Mouse (Mus musculus) CH12.LX (cell line): ENCODE data around the gene Crlf1. TPM values are rescaled to one million over a fixed set of nuclear protein-coding genes. Genes with fewer than 3 reads are reported as not detected.
A peak's percentile ranks its signal among the peaks of the same experiment; 100 is the strongest.

Experiments
- DNase-seq: peaks from one replicate; pipeline ENCODE4 v3.0.0-alpha.2; 2013; ENCODE audit errors: extremely low read depth
- H3K27ac ChIP-seq: 2 replicates; pipeline ENCODE4 v1.5.1; 2012; ENCODE audit warnings: low read depth, mild to moderate bottlenecking, control low read depth, moderate library complexity; ENCODE audit not compliant: insufficient read depth
- H3K27me3 ChIP-seq: replicated peaks from 2 replicates; pipeline ENCODE3; 2012; ENCODE audit warnings: inconsistent platforms
- H3K36me3 ChIP-seq, 2 experiments: replicated peaks in 1 of 2; 2 replicates each; pipeline versions ENCODE3 to v1.6.1; 2012; ENCODE audit warnings: inconsistent platforms in 1 of 2, low read length in 1 of 2, mild to moderate bottlenecking in 1 of 2, mixed read lengths in 1 of 2, moderate library complexity in 1 of 2; ENCODE audit not compliant: control insufficient read depth in 1 of 2, insufficient read depth in 1 of 2
- H3K4me1 ChIP-seq, 2 experiments: 2 replicates each; pipeline ENCODE4 v1.6.1; 2012; ENCODE audit warnings: inconsistent platforms in 1 of 2, moderate library complexity in 1 of 2; ENCODE audit not compliant: insufficient read depth in 2 of 2, control insufficient read depth in 1 of 2
- H3K4me2 ChIP-seq: 2 replicates; pipeline ENCODE4 v1.6.1; 2012; ENCODE audit warnings: low read depth, mild to moderate bottlenecking, control low read depth; ENCODE audit not compliant: poor library complexity, insufficient read depth, severe bottlenecking
- H3K4me3 ChIP-seq, 3 experiments: fragments of 150-350 bp in 1 of 3; sonication (generic) in 1 of 3; replicated peaks in 1 of 3; 2 replicates each; pipeline versions ENCODE3 to v1.5.1; 2011 to 2012; ENCODE audit warnings: low read depth in 2 of 3, low read length in 2 of 3, mild to moderate bottlenecking in 2 of 3, moderate library complexity in 2 of 3, control low read depth in 1 of 3, improper control_type of control experiment in 1 of 3, inconsistent platforms in 1 of 3, mixed read lengths in 1 of 3; ENCODE audit not compliant: poor library complexity in 1 of 3
- H3K79me2 ChIP-seq: replicated peaks from 2 replicates; pipeline ENCODE4 v1.6.1; 2012; ENCODE audit warnings: mild to moderate bottlenecking, moderate library complexity; ENCODE audit not compliant: control insufficient read depth, poor library complexity, insufficient read depth, severe bottlenecking; ENCODE audit errors: extremely low read depth
- H3K9ac ChIP-seq: 2 replicates; pipeline ENCODE4 v1.6.1; 2012; ENCODE audit warnings: low read depth, mild to moderate bottlenecking, control low read depth, moderate library complexity; ENCODE audit not compliant: insufficient read depth
- H3K9me3 ChIP-seq: replicated peaks from 2 replicates; pipeline ENCODE3; 2012; ENCODE audit warnings: low read length, inconsistent platforms, mixed read lengths
- CHD1 ChIP-seq: IDR thresholded peaks from 2 replicates; pipeline ENCODE4 v1.6.1; 2012; ENCODE audit warnings: low read depth, low read length, improper control_type of control experiment, inconsistent platforms
- CTCF ChIP-seq, 2 experiments: IDR thresholded peaks in 1 of 2; conservative IDR thresholded peaks in 1 of 2; 2 replicates each; pipeline ENCODE4 v1.5.1; 2011 to 2012; ENCODE audit warnings: low read depth in 2 of 2, low read length in 2 of 2, improper control_type of control experiment in 1 of 2, inconsistent platforms in 1 of 2, mild to moderate bottlenecking in 1 of 2, moderate library complexity in 1 of 2
- JUN ChIP-seq: IDR thresholded peaks from 2 replicates; pipeline ENCODE4 v1.6.1; 2011; ENCODE audit warnings: low read depth, mild to moderate bottlenecking, low read length, improper control_type of control experiment, moderate library complexity; ENCODE audit not compliant: insufficient read depth
- MAZ ChIP-seq: IDR thresholded peaks from 2 replicates; pipeline ENCODE4 v1.6.1; 2012; ENCODE audit warnings: low read depth, mild to moderate bottlenecking, inconsistent platforms, low read length, improper control_type of control experiment, moderate library complexity
- NELFE ChIP-seq: IDR thresholded peaks from 2 replicates; pipeline ENCODE4 v1.6.1; 2011; ENCODE audit warnings: low read depth, low read length, improper control_type of control experiment
- POLR2A ChIP-seq: IDR thresholded peaks from 2 replicates; pipeline ENCODE4 v1.6.1; 2011; ENCODE audit warnings: low read depth, mild to moderate bottlenecking, improper control_type of control experiment, low read length
- POLR2AphosphoS2 ChIP-seq: IDR thresholded peaks from 2 replicates; pipeline ENCODE4 v1.6.1; 2011; ENCODE audit warnings: low read depth, low read length, improper control_type of control experiment
- RAD21 ChIP-seq: IDR thresholded peaks from 2 replicates; pipeline ENCODE4 v1.6.1; 2011; ENCODE audit warnings: low read depth, mild to moderate bottlenecking, low read length, improper control_type of control experiment, moderate library complexity
- SMC3 ChIP-seq: IDR thresholded peaks from 2 replicates; pipeline ENCODE4 v1.6.1; 2011; ENCODE audit warnings: low read depth, low read length, improper control_type of control experiment
- TCF12 ChIP-seq: IDR thresholded peaks from 2 replicates; pipeline ENCODE4 v1.6.1; 2014; ENCODE audit warnings: low read depth, mild to moderate bottlenecking, inconsistent platforms, low read length, improper control_type of control experiment
- USF1 ChIP-seq: IDR thresholded peaks from 2 replicates; pipeline ENCODE4 v1.6.1; 2014; ENCODE audit warnings: low read depth, mild to moderate bottlenecking, inconsistent platforms, low read length, improper control_type of control experiment
- USF2 ChIP-seq: conservative IDR thresholded peaks from 2 replicates; pipeline ENCODE4 v1.6.1; 2011; ENCODE audit warnings: low read depth, low read length, improper control_type of control experiment
- ZNF384 ChIP-seq: IDR thresholded peaks from 2 replicates; pipeline ENCODE4 v1.6.1; 2012; ENCODE audit warnings: low read depth, low read length, improper control_type of control experiment, inconsistent platforms
- dilution Hi-C: fragments of 300-500 bp; cut with MboI; formaldehyde crosslinking; loops from 2 replicates; pipeline ENCODE4 v1.14.3; 2020; ENCODE audit warnings: low sequenced_read_pairs; ENCODE audit not compliant: extremely low pct_unique_long_range_greater_than_20kb, extremely low pct_ligation_motif_present
- in situ Hi-C: fragments of 300-500 bp; cut with MboI; formaldehyde crosslinking; loops from 3 replicates; pipeline ENCODE4 v1.14.3; 2019; ENCODE audit warnings: low sequenced_read_pairs, low pct_ligation_motif_present, low pct_unique_long_range_greater_than_20kb, mixed read lengths
- polyA plus RNA-seq: library from polyadenylated mRNA; unstranded; fragments of >175 nt; gene quantifications from 2 replicates; pipeline ENCODE4 v1.2.1, GENCODE M21; 2012; ENCODE audit warnings: low read depth; ENCODE audit not compliant: insufficient read length
- total RNA-seq, 2 experiments: library from RNA; depleted of rRNA; stranded (reverse); fragments of 300-350 nt in 1 of 2; fragments of >200 nt in 1 of 2; gene quantifications; 2 replicates each; pipeline ENCODE4 v1.2.3; 2012 to 2014

The Crlf1 gene
- total and polyA plus RNA-seq, 3 experiments: 0.42 to 1.1 (median 0.44) TPM

DNA sequence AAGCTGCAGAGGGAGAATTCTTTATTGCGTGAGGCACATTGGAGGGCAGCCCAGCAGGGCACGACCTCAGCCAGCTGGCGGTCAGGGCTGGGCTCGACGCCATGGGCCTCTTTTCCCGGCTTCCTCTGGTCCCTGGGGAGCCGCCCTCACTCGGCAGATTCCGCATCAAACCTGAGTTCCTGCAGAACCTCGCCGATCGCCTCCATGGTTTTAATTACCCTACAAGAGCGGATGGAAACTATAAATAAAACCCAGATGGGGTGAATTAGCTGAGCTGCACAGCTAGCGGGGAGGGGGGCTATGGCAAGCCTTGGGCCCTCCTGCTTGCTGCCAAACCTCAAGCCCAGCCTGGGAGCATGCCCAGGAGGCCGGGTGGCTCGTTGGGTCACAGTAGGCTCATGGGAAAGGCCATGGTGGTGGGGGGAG, 11.3 kb downstream of the Crlf1 start:
- TF ChIP-seq ZNF384: no peak
- TF ChIP-seq POLR2A: no peak
- TF ChIP-seq POLR2AphosphoS2: no peak
- peaks cover 5% of the 10 kb centered on the region for H3K27me3 ChIP-seq
- peaks cover 20 to 44% of the 10 kb centered on the region in 2 experiments for H3K36me3 ChIP-seq
- no peak overlapping the region for H3K4me2 ChIP-seq
- DNase-seq: no peak
- no peak overlapping the region for H3K9ac ChIP-seq
- in situ Hi-C loops: loop anchor here (10.0 kb wide), 1 partner anchor 90 kb away; no protein-coding TSS in a partner anchor
- no peak overlapping the region for H3K4me3 ChIP-seq
- H3K9me3 ChIP-seq: no peaks in the 10 kb centered on the region
- H3K79me2 ChIP-seq: peaks cover 15% of the 10 kb centered on the region
- peaks cover 18 to 64% of the 10 kb centered on the region in 2 experiments for H3K4me1 ChIP-seq
- no peak overlapping the region for H3K27ac ChIP-seq
- dilution Hi-C loops: no loop called here

DNA sequence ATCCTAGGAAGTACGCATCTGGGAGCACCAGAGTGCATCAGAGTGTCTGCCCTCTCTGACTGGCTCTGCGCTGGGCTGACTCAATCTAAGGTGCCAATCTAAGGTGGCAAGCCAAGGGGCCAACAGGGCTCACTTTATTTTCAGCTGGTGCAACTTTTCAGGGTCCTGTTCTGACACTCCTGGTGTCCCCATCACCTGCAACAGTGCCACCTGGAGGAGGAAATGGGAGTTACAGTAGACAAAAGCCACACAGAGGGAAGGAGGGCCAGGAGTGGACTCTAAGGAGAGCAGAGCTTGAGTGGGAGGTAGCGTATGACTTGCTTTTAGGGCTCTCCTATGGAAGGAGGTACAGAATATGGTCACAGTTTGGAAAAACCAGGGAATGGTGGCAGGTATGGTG, 11.9 kb downstream of the Crlf1 start:
- in situ Hi-C loops: loop anchor here (10.0 kb wide), 1 partner anchor 90 kb away; no protein-coding TSS in a partner anchor
- TF ChIP-seq RAD21 (peak; percentile 59), SMC3 (peak; percentile 77), CTCF (conservative IDR thresholded peaks at IDR 0.05 in 1 of 2, IDR thresholded peaks at IDR 0.05 in 1 of 2; ENCODE audit: low read depth in 2 of 2, low read length in 2 of 2) (peak; percentile 67 to 84), CHD1 (no peak), POLR2A (no peak), JUN (no peak), TCF12 (no peak), MAZ (no peak), ZNF384 (no peak)
- TF ChIP-seq, all 38 proteins: peak for 3
- H3K9me3 ChIP-seq: no peaks in the 10 kb centered on the region
- H3K4me2 ChIP-seq: no peak overlapping the region
- DNase-seq: peak; percentile 78
- H3K36me3 ChIP-seq: peaks cover 21 to 46% of the 10 kb centered on the region in 2 experiments
- H3K4me3 ChIP-seq: no peak overlapping the region
- no peak overlapping the region for H3K9ac ChIP-seq
- H3K27ac ChIP-seq: no peak overlapping the region
- peaks cover 21% of the 10 kb centered on the region for H3K79me2 ChIP-seq
- H3K27me3 ChIP-seq: peaks cover 3% of the 10 kb centered on the region
- peaks cover 18 to 58% of the 10 kb centered on the region in 2 experiments for H3K4me1 ChIP-seq
- dilution Hi-C loops: no loop called here

DNA sequence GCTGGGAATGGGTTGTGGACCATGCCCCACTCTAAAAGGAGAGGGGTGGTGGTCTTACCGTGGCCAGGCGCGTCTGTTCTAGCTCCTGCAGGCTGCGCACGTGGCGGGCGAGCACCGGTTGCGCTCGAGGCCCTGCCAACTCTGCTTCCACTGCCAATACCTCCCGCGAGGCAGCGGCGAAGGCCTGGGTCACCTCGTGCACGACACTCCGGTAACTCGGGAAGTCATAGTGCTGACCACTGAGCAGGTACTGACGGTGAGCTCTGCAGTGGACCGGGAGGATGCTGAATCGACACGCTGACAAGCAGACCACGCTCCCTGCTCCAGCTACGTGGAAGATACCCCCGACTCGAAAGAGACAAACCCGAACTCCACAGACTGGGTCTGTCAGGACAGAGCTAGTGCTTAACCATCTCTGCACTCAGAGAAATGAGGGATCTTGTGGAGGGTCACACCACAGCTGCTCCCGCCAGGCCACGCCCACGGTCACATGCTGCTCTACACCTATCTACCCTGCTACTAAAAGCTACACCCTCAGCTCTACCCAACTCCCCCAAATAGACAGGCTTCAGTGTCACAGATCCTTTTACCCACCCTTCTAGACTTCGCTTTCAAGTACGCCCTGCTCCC, 12.9 kb downstream of the Crlf1 start:
- H3K36me3 ChIP-seq: peaks cover 21 to 46% of the 10 kb centered on the region in 2 experiments
- no peaks in the 10 kb centered on the region for H3K9me3 ChIP-seq
- peak overlapping the region; percentile 55 to 74 (median 61) for H3K4me3 ChIP-seq
- dilution Hi-C loops: no loop called here
- in situ Hi-C loops: loop anchor here (10.0 kb wide), 1 partner anchor 91 kb away; no protein-coding TSS in a partner anchor
- H3K4me2 ChIP-seq: peak overlapping the region; percentile 89
- H3K9ac ChIP-seq: peak overlapping the region; percentile 91; the same call in 1 of the 2 replicates
- TF ChIP-seq USF2: peak; percentile 60
- TF ChIP-seq POLR2A: no peak; the same call in 1 of the 2 replicates
- TF ChIP-seq USF1: peak; percentile 64
- no peak for TF ChIP-seq NELFE
- H3K27me3 ChIP-seq: no peaks in the 10 kb centered on the region
- H3K4me1 ChIP-seq: peaks cover 18 to 49% of the 10 kb centered on the region in 2 experiments
- H3K79me2 ChIP-seq: peaks cover 24% of the 10 kb centered on the region
- H3K27ac ChIP-seq: peak overlapping the region; percentile 70; the same call in 1 of the 2 replicates
- no peak for DNase-seq
